Mouse (Mus musculus): ENCODE measurements around the gene Olfr64. TPM values are rescaled to one million over a fixed set of nuclear protein-coding genes. Genes with fewer than 3 reads are reported as not detected.

Gene Olfr64
- polyA plus RNA-seq, 1 experiment from 2014 or later, result not detected

GRCm38 (mm10) chr7:103865716-103866115 lies 28.6 kb downstream of the Olfr64 start:
- Histone ChIP-seq H3K4me2 (replicated peaks) (no peak overlapping the region), H3K9ac (no peak overlapping the region), H3K27ac (no peak overlapping the region), H3K27me3 (no peaks in the 10 kb centered on the region), H3K9me3 (no peaks in the 10 kb centered on the region), H3K4me1 (no peaks in the 10 kb centered on the region), H3K4me3 (no peak overlapping the region), H3K36me3 (no peaks in the 10 kb centered on the region)
- no peak for ATAC-seq (ENCODE audit: low FRiP score, low read depth)

GRCm38 (mm10) chr7:103861531-103861930 lies 32.8 kb downstream of the Olfr64 start:
- Histone ChIP-seq H3K4me3 (no peak overlapping the region), H3K4me1 (no peaks in the 10 kb centered on the region), H3K27me3 (no peaks in the 10 kb centered on the region), H3K9me3 (no peaks in the 10 kb centered on the region), H3K9ac (no peak overlapping the region), H3K4me2 (replicated peaks) (no peak overlapping the region), H3K36me3 (no peaks in the 10 kb centered on the region), H3K27ac (no peak overlapping the region)
- ATAC-seq (ENCODE audit: low FRiP score, low read depth), result no peak
- 79% methylated on average over 3 of the region's 3 CpGs for WGBS

GRCm38 (mm10) chr7:103860855-103861254 lies 33.4 kb downstream of the Olfr64 start:
- WGBS, result 56% methylated on average over 1 of the region's 1 CpGs
- Histone ChIP-seq H3K4me2 (replicated peaks) (no peak overlapping the region), H3K4me3 (no peak overlapping the region), H3K27me3 (no peaks in the 10 kb centered on the region), H3K9ac (no peak overlapping the region), H3K4me1 (no peaks in the 10 kb centered on the region), H3K36me3 (no peaks in the 10 kb centered on the region), H3K27ac (no peak overlapping the region), H3K9me3 (no peaks in the 10 kb centered on the region)
- ATAC-seq (ENCODE audit: low FRiP score, low read depth), result no peak; the same call in 1 of the 2 replicates

GRCm38 (mm10) chr7:103859076-103859475 lies 35.2 kb downstream of the Olfr64 start:
- H3K9ac ChIP-seq, result no peak overlapping the region
- 59% methylated on average over 2 of the region's 2 CpGs for WGBS

GRCm38 (mm10) chr7:103854669-103855068 lies 39.6 kb downstream of the Olfr64 start:
- no peak overlapping the region for H3K4me2 ChIP-seq (replicated peaks)
- no peaks in the 10 kb centered on the region for H3K9me3 ChIP-seq
- H3K4me1 ChIP-seq, result no peaks in the 10 kb centered on the region
- H3K27me3 ChIP-seq, result no peaks in the 10 kb centered on the region
- no peak for ATAC-seq (ENCODE audit: low FRiP score, low read depth)
- H3K4me3 ChIP-seq, result no peak overlapping the region
- H3K36me3 ChIP-seq, result no peaks in the 10 kb centered on the region
- 63% methylated on average over 1 of the region's 1 CpGs for WGBS
- H3K9ac ChIP-seq, result no peak overlapping the region
- no peak overlapping the region for H3K27ac ChIP-seq

More at GRCm38 (mm10) chr7:103859076-103859475, 35.2 kb downstream of the Olfr64 start:
- Histone ChIP-seq H3K4me1 (no peaks in the 10 kb centered on the region), H3K36me3 (no peaks in the 10 kb centered on the region), H3K27me3 (no peaks in the 10 kb centered on the region), H3K27ac (no peak overlapping the region), H3K9me3 (no peaks in the 10 kb centered on the region), H3K4me3 (no peak overlapping the region), H3K4me2 (replicated peaks) (no peak overlapping the region)
- ATAC-seq (ENCODE audit: low FRiP score, low read depth), result no peak

GRCm38 (mm10) chr7:103853090-103853489 lies 41.2 kb downstream of the Olfr64 start, which contains the start of gene Hbb-y:
Gene Hbb-y (minus strand): TSS chr7:103853216.
- 60% methylated on average over 2 of the region's 2 CpGs for WGBS
- Histone ChIP-seq H3K36me3 (no peaks in the 10 kb centered on the region), H3K4me2 (replicated peaks) (no peak within 1 kb of the TSS), H3K27me3 (no peaks in the 10 kb centered on the region), H3K9ac (no peak within 1 kb of the TSS), H3K4me3 (no peak within 1 kb of the TSS), H3K27ac (no peak within 1 kb of the TSS), H3K9me3 (no peaks in the 10 kb centered on the region), H3K4me1 (no peaks in the 10 kb centered on the region)
- no peak for ATAC-seq (ENCODE audit: low FRiP score, low read depth)

GRCm38 (mm10) chr7:103844525-103845325 lies 49.6 kb downstream of the Olfr64 start:
- Histone ChIP-seq H3K27me3 (no peaks in the 10 kb centered on the region), H3K9me3 (no peaks in the 10 kb centered on the region), H3K27ac (no peak overlapping the region), H3K4me2 (replicated peaks) (no peak overlapping the region), H3K36me3 (no peaks in the 10 kb centered on the region), H3K4me3 (no peak overlapping the region), H3K9ac (no peak overlapping the region), H3K4me1 (no peaks in the 10 kb centered on the region)
- no peak for ATAC-seq (ENCODE audit: low FRiP score, low read depth)
- 51% methylated on average over 2 of the region's 2 CpGs for WGBS

GRCm38 (mm10) chr7:103843034-103843433 lies 51.3 kb downstream of the Olfr64 start, which contains the start of gene Hbb-bh1:
Gene Hbb-bh1 (minus strand): TSS chr7:103843164.
- no peak within 1 kb of the TSS for H3K4me2 ChIP-seq (replicated peaks)
- H3K27ac ChIP-seq, result no peak within 1 kb of the TSS
- WGBS, result 76% methylated on average over 2 of the region's 2 CpGs
- H3K4me3 ChIP-seq, result no peak within 1 kb of the TSS
- no peaks in the 10 kb centered on the region for H3K9me3 ChIP-seq
- no peak within 1 kb of the TSS for H3K9ac ChIP-seq
- no peaks in the 10 kb centered on the region for H3K4me1 ChIP-seq
- no peak for ATAC-seq (ENCODE audit: low FRiP score, low read depth)
- H3K36me3 ChIP-seq, result no peaks in the 10 kb centered on the region
- H3K27me3 ChIP-seq, result no peaks in the 10 kb centered on the region

GRCm38 (mm10) chr7:103840268-103840667 lies 54.0 kb downstream of the Olfr64 start, which contains the start of gene Hbb-bh2:
Gene Hbb-bh2 (minus strand): TSS chr7:103840520.
- no peaks in the 10 kb centered on the region for H3K9me3 ChIP-seq
- no peak within 1 kb of the TSS for H3K4me2 ChIP-seq (replicated peaks)
- H3K36me3 ChIP-seq, result no peaks in the 10 kb centered on the region
- no peaks in the 10 kb centered on the region for H3K4me1 ChIP-seq
- H3K27ac ChIP-seq, result no peak within 1 kb of the TSS
- ATAC-seq (ENCODE audit: low FRiP score, low read depth), result no peak
- no peaks in the 10 kb centered on the region for H3K27me3 ChIP-seq
- H3K9ac ChIP-seq, result no peak within 1 kb of the TSS
- no peak within 1 kb of the TSS for H3K4me3 ChIP-seq
- WGBS, result 74% methylated on average over 3 of the region's 3 CpGs

Other genes with a start within 250 kb of the Olfr64 start
- not detected in 2 replicates for gene Olfr623, start 230.8 kb downstream of the Olfr64 start, polyA plus RNA-seq (2015; fragmentation: Nextera tagmentation; extraction: Ambion mirVana)
- gene Olfr624, start 223.3 kb downstream of the Olfr64 start, polyA plus RNA-seq (2015; fragmentation: Nextera tagmentation; extraction: Ambion mirVana), result 0.08 TPM in 1 of 2 replicates, not detected in the other
- not detected in 2 replicates for gene Olfr625-ps1, start 211.8 kb downstream of the Olfr64 start, polyA plus RNA-seq (2015; fragmentation: Nextera tagmentation; extraction: Ambion mirVana)
- not detected in 2 replicates for gene Olfr243, start 179.8 kb downstream of the Olfr64 start, polyA plus RNA-seq (2015; fragmentation: Nextera tagmentation; extraction: Ambion mirVana)
- gene Olfr628, start 164.1 kb downstream of the Olfr64 start, polyA plus RNA-seq (2015; fragmentation: Nextera tagmentation; extraction: Ambion mirVana), result not detected in 2 replicates
- not detected in 2 replicates for gene Olfr629, start 149.5 kb downstream of the Olfr64 start, polyA plus RNA-seq (2015; fragmentation: Nextera tagmentation; extraction: Ambion mirVana)
- not detected in 2 replicates for gene Olfr630, start 137.2 kb downstream of the Olfr64 start, polyA plus RNA-seq (2015; fragmentation: Nextera tagmentation; extraction: Ambion mirVana)
- gene Olfr69, start 122.9 kb downstream of the Olfr64 start, polyA plus RNA-seq (2015; fragmentation: Nextera tagmentation; extraction: Ambion mirVana), result not detected in 2 replicates
- not detected in 2 replicates for gene Olfr68, start 114.8 kb downstream of the Olfr64 start, polyA plus RNA-seq (2015; fragmentation: Nextera tagmentation; extraction: Ambion mirVana)
- gene Olfr67, start 102.7 kb downstream of the Olfr64 start, polyA plus RNA-seq (2015; fragmentation: Nextera tagmentation; extraction: Ambion mirVana), result not detected in 2 replicates
- gene Hbb-bt, start 80.5 kb downstream of the Olfr64 start, polyA plus RNA-seq (2015; fragmentation: Nextera tagmentation; extraction: Ambion mirVana), result 1,810 and 1,860 TPM in 2 replicates
- 3,715 and 3,820 TPM in 2 replicates for gene Hbb-bs, start 66.4 kb downstream of the Olfr64 start, polyA plus RNA-seq (2015; fragmentation: Nextera tagmentation; extraction: Ambion mirVana)
- not detected in 2 replicates for gene Hbb-bh2, start 54.0 kb downstream of the Olfr64 start, polyA plus RNA-seq (2015; fragmentation: Nextera tagmentation; extraction: Ambion mirVana)
- 61.1 and 82.5 TPM in 2 replicates for gene Hbb-bh1, start 51.3 kb downstream of the Olfr64 start, polyA plus RNA-seq (2015; fragmentation: Nextera tagmentation; extraction: Ambion mirVana)
- 6,754 and 6,825 TPM in 2 replicates for gene Hbb-y, start 41.3 kb downstream of the Olfr64 start, polyA plus RNA-seq (2015; fragmentation: Nextera tagmentation; extraction: Ambion mirVana)
- not detected in 2 replicates for gene Olfr66, start 8.2 kb downstream of the Olfr64 start, polyA plus RNA-seq (2015; fragmentation: Nextera tagmentation; extraction: Ambion mirVana)
- not detected in 2 replicates for gene Olfr65, start 9.0 kb upstream of the Olfr64 start, polyA plus RNA-seq (2015; fragmentation: Nextera tagmentation; extraction: Ambion mirVana)
- not detected in 2 replicates for gene Olfr631, start 34.3 kb upstream of the Olfr64 start, polyA plus RNA-seq (2015; fragmentation: Nextera tagmentation; extraction: Ambion mirVana)
- gene Olfr632, start 39.9 kb upstream of the Olfr64 start, polyA plus RNA-seq (2015; fragmentation: Nextera tagmentation; extraction: Ambion mirVana), result not detected in 2 replicates
- not detected in 2 replicates for gene Olfr633, start 50.0 kb upstream of the Olfr64 start, polyA plus RNA-seq (2015; fragmentation: Nextera tagmentation; extraction: Ambion mirVana)
- gene Olfr635, start 76.7 kb upstream of the Olfr64 start, polyA plus RNA-seq (2015; fragmentation: Nextera tagmentation; extraction: Ambion mirVana), result not detected in 2 replicates
- gene Olfr638, start 104.3 kb upstream of the Olfr64 start, polyA plus RNA-seq (2015; fragmentation: Nextera tagmentation; extraction: Ambion mirVana), result not detected in 2 replicates
- 0.04 TPM in 1 of 2 replicates, not detected in the other for gene Olfr639, start 122.8 kb upstream of the Olfr64 start, polyA plus RNA-seq (2015; fragmentation: Nextera tagmentation; extraction: Ambion mirVana)
- gene Olfr640, start 131.1 kb upstream of the Olfr64 start, polyA plus RNA-seq (2015; fragmentation: Nextera tagmentation; extraction: Ambion mirVana), result not detected in 2 replicates
- not detected in 2 replicates for gene Olfr641, start 141.0 kb upstream of the Olfr64 start, polyA plus RNA-seq (2015; fragmentation: Nextera tagmentation; extraction: Ambion mirVana)
- not detected in 2 replicates for gene Olfr642, start 158.2 kb upstream of the Olfr64 start, polyA plus RNA-seq (2015; fragmentation: Nextera tagmentation; extraction: Ambion mirVana)
- gene 4930516K23Rik, start 167.0 kb upstream of the Olfr64 start, polyA plus RNA-seq (2015; fragmentation: Nextera tagmentation; extraction: Ambion mirVana), result not detected in 2 replicates
- gene Olfr644, start 177.4 kb upstream of the Olfr64 start, polyA plus RNA-seq (2015; fragmentation: Nextera tagmentation; extraction: Ambion mirVana), result 0.05 TPM in 1 of 2 replicates, not detected in the other
- gene Olfr645, start 191.0 kb upstream of the Olfr64 start, polyA plus RNA-seq (2015; fragmentation: Nextera tagmentation; extraction: Ambion mirVana), result not detected in 2 replicates
- gene Olfr646, start 210.4 kb upstream of the Olfr64 start, polyA plus RNA-seq (2015; fragmentation: Nextera tagmentation; extraction: Ambion mirVana), result not detected in 2 replicates
- not detected in 2 replicates for gene Ubqln5, start 235.3 kb upstream of the Olfr64 start, polyA plus RNA-seq (2015; fragmentation: Nextera tagmentation; extraction: Ambion mirVana)
- not detected in 2 replicates for gene Olfr643, start 242.9 kb upstream of the Olfr64 start, polyA plus RNA-seq (2015; fragmentation: Nextera tagmentation; extraction: Ambion mirVana)
- not detected in 2 replicates for gene Ubqln3, start 248.8 kb upstream of the Olfr64 start, polyA plus RNA-seq (2015; fragmentation: Nextera tagmentation; extraction: Ambion mirVana)

Data from limb, embryonic 13.5 days (tissue).